Mouse (Mus musculus) heart, postnatal 0 days (tissue): ENCODE measurements at regions not wholly inside any gene's neighbourhood (a gene's known extent, or its start where the extent isn't known, plus 50 kb on each side); places are given as distances from the start of the nearest gene placed in this dataset.

Source experiments
- ATAC-seq: fragments of 200-750 bp; cut with Nextera tagmentation; 2 replicates; pipeline ENCODE4 v1.8.0; 2017; ENCODE audit warnings: low read depth, moderate number of reproducible peaks, moderate library complexity; ENCODE audit not compliant: insufficient read depth
- DNase-seq: peaks from one replicate; pipeline ENCODE4 v3.0.0-alpha.2; 2016; ENCODE audit warnings: low spot score
- H3K27ac ChIP-seq: fragments of 300-500 bp; sonication (generic); 2 replicates; pipeline ENCODE4 v1.5.1; 2014; ENCODE audit warnings: low read depth, mild to moderate bottlenecking
- H3K27me3 ChIP-seq: fragments of 300-500 bp; sonication (generic); 2 replicates; pipeline ENCODE4 v1.6.1; 2014; ENCODE audit warnings: low read length, mixed read lengths; ENCODE audit not compliant: control insufficient read depth, insufficient read depth
- H3K36me3 ChIP-seq: fragments of 300-500 bp; sonication (generic); replicated peaks from 2 replicates; pipeline ENCODE4 v1.6.1; 2014; ENCODE audit warnings: low read length, mixed read lengths; ENCODE audit not compliant: control insufficient read depth, insufficient read depth
- H3K4me1 ChIP-seq: fragments of 300-500 bp; sonication (generic); 2 replicates; pipeline ENCODE4 v1.6.1; 2014; ENCODE audit warnings: antibody characterized with exemption; ENCODE audit not compliant: control insufficient read depth, insufficient read depth
- H3K4me2 ChIP-seq: fragments of 300-500 bp; sonication (generic); 2 replicates; pipeline ENCODE4 v1.6.1; 2014; ENCODE audit warnings: low read depth, mild to moderate bottlenecking, low read length, moderate library complexity
- H3K4me3 ChIP-seq: fragments of 300-500 bp; sonication (generic); 2 replicates; pipeline ENCODE4 v1.5.1; 2014; ENCODE audit warnings: low read depth, low read length
- H3K9ac ChIP-seq: fragments of 300-500 bp; sonication (generic); replicated peaks from 2 replicates; pipeline ENCODE4 v1.6.1; 2014; ENCODE audit warnings: low read depth, low read length, mixed read lengths
- H3K9me3 ChIP-seq: fragments of 300-500 bp; sonication (generic); replicated peaks from 2 replicates; pipeline ENCODE4 v1.6.1; 2016; ENCODE audit warnings: low read length; ENCODE audit not compliant: control insufficient read depth
- CTCF ChIP-seq: IDR thresholded peaks from 2 replicates; pipeline ENCODE4 v1.5.1; 2016; ENCODE audit warnings: antibody characterized with exemption, control low read depth, low read depth
- EP300 ChIP-seq: IDR thresholded peaks from 2 replicates; pipeline ENCODE4 v1.6.1; 2016; ENCODE audit warnings: antibody characterized with exemption, low read depth
- WGBS: fragments of 180-500 bp; shearing (Covaris S2); extraction: QIAGEN DNeasy Blood & Tissue Kit; methylation state at CpG from one replicate; pipeline ENCODE4 v1.1.7; 2014; 5-methylcytosine and 5-hydroxymethylcytosine counted together

- Histone ChIP-seq H3K36me3 (no peaks in the 10 kb centered on the region), H3K4me3 (no peak overlapping the region), H3K27me3 (no peaks in the 10 kb centered on the region), H3K9ac (no peak overlapping the region), H3K9me3 (no peaks in the 10 kb centered on the region), H3K4me2 (no peak overlapping the region), H3K4me1 (no peaks in the 10 kb centered on the region), H3K27ac (no peak overlapping the region)
- 52% methylated on average over 4 of the region's 4 CpGs for WGBS
- DNase-seq (no peak), ATAC-seq (no peak)
- no peak for TF ChIP-seq EP300
- no peak for TF ChIP-seq CTCF
Measured at GRCm38 (mm10) chr6:19945693-19946092, 1079.6 kb downstream of the Ankrd7 start.

GRCm38 (mm10) chr6:19975898-19976297, 1109.8 kb downstream of the Ankrd7 start:
- WGBS = 15% methylated on average over 1 of the region's 1 CpGs
- ATAC-seq = no peak

GRCm38 (mm10) chr6:19991829-19992228, 1125.7 kb downstream of the Ankrd7 start:
- no peaks in the 10 kb centered on the region for H3K9me3 ChIP-seq
- H3K9ac ChIP-seq = no peak overlapping the region
- no peak for ATAC-seq
- H3K4me3 ChIP-seq = no peak overlapping the region
- WGBS = 28% methylated on average over 1 of the region's 1 CpGs
- DNase-seq = no peak
- H3K27ac ChIP-seq = no peak overlapping the region
- no peaks in the 10 kb centered on the region for H3K27me3 ChIP-seq
- TF ChIP-seq CTCF = no peak
- no peak for TF ChIP-seq EP300
- no peak overlapping the region for H3K4me2 ChIP-seq
- H3K4me1 ChIP-seq = no peaks in the 10 kb centered on the region
- no peaks in the 10 kb centered on the region for H3K36me3 ChIP-seq

More at GRCm38 (mm10) chr6:19975898-19976297, 1109.8 kb downstream of the Ankrd7 start:
- no peak for DNase-seq
- no peak overlapping the region for H3K27ac ChIP-seq
- no peaks in the 10 kb centered on the region for H3K27me3 ChIP-seq
- TF ChIP-seq CTCF (no peak), EP300 (no peak)
- no peak overlapping the region for H3K4me2 ChIP-seq
- no peak overlapping the region for H3K4me3 ChIP-seq
- H3K4me1 ChIP-seq = no peaks in the 10 kb centered on the region
- H3K9me3 ChIP-seq = no peaks in the 10 kb centered on the region
- no peaks in the 10 kb centered on the region for H3K36me3 ChIP-seq
- H3K9ac ChIP-seq = no peak overlapping the region

- TF ChIP-seq CTCF (no peak), EP300 (no peak)
- no peak overlapping the region for H3K27ac ChIP-seq
- no peak overlapping the region for H3K9ac ChIP-seq
- H3K27me3 ChIP-seq = no peaks in the 10 kb centered on the region
- no peaks in the 10 kb centered on the region for H3K4me1 ChIP-seq
- H3K4me2 ChIP-seq = no peak overlapping the region
- DNase-seq (no peak), ATAC-seq (no peak)
- no peaks in the 10 kb centered on the region for H3K9me3 ChIP-seq
- no peak overlapping the region for H3K4me3 ChIP-seq
- H3K36me3 ChIP-seq = no peaks in the 10 kb centered on the region
Measured at GRCm38 (mm10) chr6:20028466-20028865, 1162.3 kb downstream of the Ankrd7 start.

- Histone ChIP-seq H3K4me1 (no peaks in the 10 kb centered on the region), H3K9me3 (no peaks in the 10 kb centered on the region), H3K4me3 (no peak overlapping the region), H3K27ac (no peak overlapping the region), H3K36me3 (no peaks in the 10 kb centered on the region), H3K4me2 (no peak overlapping the region), H3K9ac (no peak overlapping the region), H3K27me3 (no peaks in the 10 kb centered on the region)
- WGBS = 24% methylated on average over 1 of the region's 1 CpGs
- ATAC-seq = peak; percentile 57
- peak; percentile 69 for DNase-seq
- TF ChIP-seq CTCF (no peak), EP300 (no peak)
Measured at GRCm38 (mm10) chr6:20037769-20038168, 1171.7 kb downstream of the Ankrd7 start.

- Histone ChIP-seq H3K27ac (no peak overlapping the region), H3K9me3 (no peaks in the 10 kb centered on the region), H3K36me3 (no peaks in the 10 kb centered on the region), H3K9ac (no peak overlapping the region), H3K27me3 (no peaks in the 10 kb centered on the region), H3K4me2 (no peak overlapping the region), H3K4me1 (no peaks in the 10 kb centered on the region), H3K4me3 (no peak overlapping the region)
- ATAC-seq = no peak
- TF ChIP-seq CTCF (no peak), EP300 (no peak)
- DNase-seq = no peak
Measured at GRCm38 (mm10) chr6:20078666-20079065, 1136.6 kb upstream of the Kcnd2 start.
